Mouse (Mus musculus): ENCODE measurements around the gene Ankrd10. TPM values are rescaled to one million over a fixed set of nuclear protein-coding genes. Genes with fewer than 3 reads are reported as not detected.

The Ankrd10 gene
- polyA plus RNA-seq, 1 experiment from 2014 or later: 87.0 TPM

GRCm38 (mm10) chr8:11564721-11565120 is 70.8 kb downstream of the Ankrd10 start:
- Histone ChIP-seq H3K36me3 (replicated peaks; ENCODE audit: control insufficient read depth, insufficient read depth, low read depth, low read length) (peaks cover 9% of the 10 kb centered on the region), H3K27ac (replicated peaks; ENCODE audit: low read depth, low read length) (no peak overlapping the region), H3K9me3 (replicated peaks; ENCODE audit: control insufficient read depth, low read length) (no peaks in the 10 kb centered on the region), H3K4me3 (ENCODE audit: low read depth, low read length) (no peak overlapping the region), H3K4me1 (ENCODE audit: control insufficient read depth, insufficient read depth, low read length) (no peaks in the 10 kb centered on the region), H3K27me3 (ENCODE audit: control insufficient read depth, insufficient read depth, low read length) (no peaks in the 10 kb centered on the region), H3K9ac (replicated peaks; ENCODE audit: low read length) (no peak overlapping the region), H3K4me2 (ENCODE audit: low read depth, low read length) (no peak overlapping the region)
- DNase-seq (ENCODE audit: low spot score) (no peak), ATAC-seq (replicated peaks; ENCODE audit: insufficient number of reproducible peaks, low FRiP score, low TSS enrichment, low read depth) (no peak)
- 87% methylated on average over 7 of the region's 7 CpGs for WGBS

- ATAC-seq (replicated peaks; ENCODE audit: insufficient number of reproducible peaks, low FRiP score, low TSS enrichment, low read depth) (no peak), DNase-seq (ENCODE audit: low spot score) (no peak)
- H3K27ac ChIP-seq (replicated peaks; ENCODE audit: low read depth, low read length): no peak overlapping the region
- no peak overlapping the region for H3K4me2 ChIP-seq (ENCODE audit: low read depth, low read length)
- no peaks in the 10 kb centered on the region for H3K27me3 ChIP-seq (ENCODE audit: control insufficient read depth, insufficient read depth, low read length)
- no peaks in the 10 kb centered on the region for H3K9me3 ChIP-seq (replicated peaks; ENCODE audit: control insufficient read depth, low read length)
- WGBS: 93% methylated on average over 5 of the region's 5 CpGs
- no peak overlapping the region for H3K9ac ChIP-seq (replicated peaks; ENCODE audit: low read length)
- no peak overlapping the region for H3K4me3 ChIP-seq (ENCODE audit: low read depth, low read length)
- H3K4me1 ChIP-seq (ENCODE audit: control insufficient read depth, insufficient read depth, low read length): no peaks in the 10 kb centered on the region
- H3K36me3 ChIP-seq (replicated peaks; ENCODE audit: control insufficient read depth, insufficient read depth, low read depth, low read length): peaks cover 9% of the 10 kb centered on the region
These were observed 71.3 kb downstream of the Ankrd10 start for GRCm38 (mm10) chr8:11564236-11564635.

Small RNA genes within 50 kb of the gene (microRNA-seq; reads per million reads assigned to microRNA genes)
- 4.2 reads per million for gene Mir7238 (ENCODE audit: borderline number of aligned reads)

Other genes starting within 250 kb of the Ankrd10 start
- gene Rab20, start 157.0 kb downstream of the Ankrd10 start, polyA plus RNA-seq (2014; fragmentation: Nextera tagmentation; extraction: Ambion mirVana): 0.79 and 1.7 TPM in 2 replicates
- 88.0 and 91.6 TPM in 2 replicates for gene Naxd, start 138.3 kb downstream of the Ankrd10 start, polyA plus RNA-seq (2014; fragmentation: Nextera tagmentation; extraction: Ambion mirVana)
- 15.7 and 18.6 TPM in 2 replicates for gene Cars2, start 85.0 kb downstream of the Ankrd10 start, polyA plus RNA-seq (2014; fragmentation: Nextera tagmentation; extraction: Ambion mirVana)
- 40.1 and 42.7 TPM in 2 replicates for gene Ing1, start 80.2 kb downstream of the Ankrd10 start, polyA plus RNA-seq (2014; fragmentation: Nextera tagmentation; extraction: Ambion mirVana)
- not detected in 2 replicates for gene 1700016D06Rik, start 65.3 kb upstream of the Ankrd10 start, polyA plus RNA-seq (2014; fragmentation: Nextera tagmentation; extraction: Ambion mirVana)
- 43.3 and 45.5 TPM in 2 replicates for gene Arhgef7, start 92.0 kb upstream of the Ankrd10 start, polyA plus RNA-seq (2014; fragmentation: Nextera tagmentation; extraction: Ambion mirVana)
- gene Tex29, start 204.7 kb upstream of the Ankrd10 start, polyA plus RNA-seq (2014; fragmentation: Nextera tagmentation; extraction: Ambion mirVana): not detected in 2 replicates

Measured in embryonic facial prominence, embryonic 11.5 days (tissue).